Mouse (Mus musculus) thymus, postnatal 25 days (tissue): ENCODE measurements around the gene Gm4491.
A peak's percentile ranks its signal among the peaks of the same experiment; 100 is the strongest.

Experiments
- DNase-seq: peaks from one replicate; pipeline ENCODE4 v3.0.0; 2022

Gm4491 gene

GRCm38 (mm10) chr14:57075537-57075936, 40.1 kb downstream of the Gm4491 start:
- no peak for DNase-seq

- peak; percentile 64 for DNase-seq
Observed at GRCm38 (mm10) chr14:57069906-57070305, 45.8 kb downstream of the Gm4491 start.

GRCm38 (mm10) chr14:57066053-57066452, 49.6 kb downstream of the Gm4491 start:
- DNase-seq, result no peak
